Comparison of ENCODE assay signal across 9 mouse cellular contexts in the genomic region with DNA sequence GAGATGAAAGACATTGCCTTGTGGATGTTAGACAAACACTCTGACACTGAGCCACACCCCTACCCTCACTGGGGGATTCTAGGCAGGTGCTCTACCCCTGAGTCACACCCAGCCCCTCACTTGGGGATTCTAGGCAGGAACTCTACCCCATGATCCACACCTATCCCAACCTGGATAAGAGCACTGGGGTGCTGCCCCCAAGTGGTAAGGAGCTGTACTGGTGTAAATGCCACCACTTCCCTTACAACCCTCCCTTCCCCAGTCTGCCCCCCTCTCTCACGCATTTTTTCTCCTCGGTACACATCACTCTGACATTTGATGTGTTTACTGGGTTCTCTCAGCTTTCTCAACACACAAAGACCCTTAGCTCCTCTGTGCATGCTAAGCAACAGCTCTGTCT.
DNase-seq lines count a peak whose midpoint lies in the region; ATAC-seq and TF ChIP-seq lines count a peak whose summit lies in the region.
"Had no signal": no experiment of that assay in that cellular context is flagged by ENCODE, and none has a peak within 500 bp of the region (broad histone marks: within the 10 kb centered on the region; RNA-seq: fewer than 3 reads in every experiment).

No protein-coding gene starts in this region.

- 6% methylated on average over 2 of the region's 2 CpGs for WGBS in liver, adult 2 months
- WGBS in liver, embryonic 12.5 days (ENCODE audit: insufficient replicate concordance): 3% methylated on average over 2 of the region's 2 CpGs
- 2% methylated on average over 2 of the region's 2 CpGs for WGBS in bone marrow, adult 2 months
- WGBS in stomach, postnatal 0 days: 10% methylated on average over 2 of the region's 2 CpGs

- H3K9me3 ChIP-seq in liver, embryonic 12.5 days (replicated peaks): no peaks in the 10 kb centered on the region
- no peaks in the 10 kb centered on the region for H3K9me3 ChIP-seq in stomach, postnatal 0 days (ENCODE audit: control insufficient read depth, low read length)
- H3K9me3 ChIP-seq: stomach, embryonic 15.5 days had no signal

- no peak overlapping the region for H3K4me3 ChIP-seq in liver, adult 2 months (ENCODE audit: insufficient read depth, low read depth, low read length)
- no peak overlapping the region for H3K4me3 ChIP-seq in liver, embryonic 12.5 days
- no peak overlapping the region for H3K4me3 ChIP-seq in bone marrow, adult 2 months (replicated peaks; ENCODE audit: control insufficient read depth, low read depth, low read length)
- H3K4me3 ChIP-seq in stomach, postnatal 0 days (ENCODE audit: low read depth, low read length): no peak overlapping the region
- H3K4me3 ChIP-seq: stomach, embryonic 15.5 days had no signal

- H3K27ac ChIP-seq in liver, adult 2 months (replicated peaks; ENCODE audit: insufficient read depth, low read depth, low read length): no peak overlapping the region
- H3K27ac ChIP-seq in liver, embryonic 12.5 days: no peak overlapping the region
- no peak overlapping the region for H3K27ac ChIP-seq in bone marrow, adult 2 months (ENCODE audit: control insufficient read depth, insufficient read depth, low read depth, low read length, poor library complexity)
- H3K27ac ChIP-seq in stomach, postnatal 0 days (replicated peaks): no peak overlapping the region
- H3K27ac ChIP-seq: stomach, embryonic 15.5 days had no signal

- TF ChIP-seq POLR2A in liver, adult 2 months (IDR thresholded peaks at IDR 0.05; ENCODE audit: extremely low read depth, insufficient read depth, low read length): no peak
- no peak for TF ChIP-seq POLR2A in bone marrow, adult 2 months (IDR thresholded peaks at IDR 0.05; ENCODE audit: borderline replicate concordance, control insufficient read depth, low read depth, low read length)

- TF ChIP-seq EP300 in stomach, postnatal 0 days (optimal IDR thresholded peaks at IDR 0.05): no peak

- TF ChIP-seq CTCF in liver, adult 2 months (IDR thresholded peaks at IDR 0.05; ENCODE audit: low read depth, low read length): peak; percentile 63
- TF ChIP-seq CTCF in bone marrow, adult 2 months (IDR thresholded peaks at IDR 0.05; ENCODE audit: control insufficient read depth, insufficient read depth, low read length): peak; percentile 51
- TF ChIP-seq CTCF in stomach, postnatal 0 days (IDR thresholded peaks at IDR 0.05; ENCODE audit: low read depth): peak; percentile 71

- no peaks in the 10 kb centered on the region for H3K4me1 ChIP-seq in liver, adult 2 months (ENCODE audit: control insufficient read depth, insufficient read depth, low read length)
- no peaks in the 10 kb centered on the region for H3K4me1 ChIP-seq in liver, embryonic 12.5 days
- H3K4me1 ChIP-seq in bone marrow, adult 2 months (ENCODE audit: control insufficient read depth, insufficient read depth, low read length): no peaks in the 10 kb centered on the region
- H3K4me1 ChIP-seq in stomach, postnatal 0 days (replicated peaks; ENCODE audit: control insufficient read depth, insufficient read depth): no peaks in the 10 kb centered on the region
- H3K4me1 ChIP-seq: stomach, embryonic 15.5 days had no signal

- H3K9ac ChIP-seq in liver, adult 2 months (ENCODE audit: low read depth, low read length): no peak overlapping the region
- no peak overlapping the region for H3K9ac ChIP-seq in liver, embryonic 12.5 days
- H3K9ac ChIP-seq in stomach, postnatal 0 days (ENCODE audit: low read length): no peak overlapping the region
- H3K9ac ChIP-seq: stomach, embryonic 15.5 days had no signal

- ATAC-seq in liver, embryonic 12.5 days: no peak
- ATAC-seq in granulocyte monocyte progenitor cell, adult 5-6 weeks (replicated peaks; ENCODE audit: poor library complexity, severe bottlenecking): peak; percentile 80
- no peak for ATAC-seq in stomach, postnatal 0 days (ENCODE audit: low FRiP score, low TSS enrichment)

- H3K36me3 ChIP-seq in liver, adult 2 months (ENCODE audit: control insufficient read depth, insufficient read depth, low read length): no peaks in the 10 kb centered on the region
- no peaks in the 10 kb centered on the region for H3K36me3 ChIP-seq in liver, embryonic 12.5 days
- H3K36me3 ChIP-seq in stomach, postnatal 0 days (ENCODE audit: control insufficient read depth, insufficient read depth, low read length): no peaks in the 10 kb centered on the region
- H3K36me3 ChIP-seq: stomach, embryonic 15.5 days had no signal

- DNase-seq in adrenal gland, adult 18-20 months (ENCODE audit: low spot score in 2 of 2): peak; percentile 18 to 39
- DNase-seq in adrenal gland, adult 8-10 months: no peak
- DNase-seq in liver, adult 2 months (ENCODE audit: extremely low read depth, low read depth, low spot score): peak; percentile 6
- peak; percentile 40 for DNase-seq in stomach, postnatal 0 days (ENCODE audit: low spot score)
- no peak for DNase-seq in spleen, adult 12 weeks (ENCODE audit: low spot score)

- no peaks in the 10 kb centered on the region for H3K79me2 ChIP-seq in liver, adult 2 months (ENCODE audit: control insufficient read depth, insufficient read depth, low read length)

- H3K27me3 ChIP-seq in liver, adult 2 months (ENCODE audit: control insufficient read depth, insufficient read depth, low read length): 0 out of 2 replicates have a peak, but pooled peaks cover 2% of the 10 kb centered on the region
- no peaks in the 10 kb centered on the region for H3K27me3 ChIP-seq in liver, embryonic 12.5 days (replicated peaks)
- H3K27me3 ChIP-seq in stomach, postnatal 0 days (ENCODE audit: control insufficient read depth, insufficient read depth, low read length): no peaks in the 10 kb centered on the region
- H3K27me3 ChIP-seq: stomach, embryonic 15.5 days had no signal

- no peak overlapping the region for H3K4me2 ChIP-seq in liver, embryonic 12.5 days
- H3K4me2 ChIP-seq in stomach, postnatal 0 days (replicated peaks; ENCODE audit: low read depth): no peak overlapping the region
- H3K4me2 ChIP-seq: stomach, embryonic 15.5 days had no signal

Comparison
In these comparisons a context has a peak if more than half of its experiments do, and no peak if none do; other contexts are left out.
1. DNase-seq: peak in adrenal gland, adult 18-20 months (2 of 2), liver, adult 2 months (single experiment) and stomach, postnatal 0 days (single experiment); none in adrenal gland, adult 8-10 months (single experiment) and spleen, adult 12 weeks (single experiment).
2. Peak in every context shown above with its lines, with median percentiles within 50 percentile points of each other: CTCF ChIP-seq.